Mouse (Mus musculus): Measurements from ENCODE around the gene Gm4707.

- TF ChIP-seq CTCF (IDR thresholded peaks at IDR 0.05; ENCODE audit: low read depth) = no peak
- TF ChIP-seq EP300 (IDR thresholded peaks at IDR 0.05; ENCODE audit: low read depth) = no peak
Observed at GRCm38 (mm10) chr17:71477481-71477880, 17.8 kb upstream of the Gm4707 start.

Data from liver, postnatal 0 days (tissue).